Mouse (Mus musculus) brain, embryonic 18.5 days (tissue): ENCODE measurements at regions not wholly inside any gene's neighbourhood (a gene's known extent, or its start where the extent isn't known, plus 50 kb on each side); places are given as distances from the start of the nearest gene placed in this dataset.

Experiments
- DNase-seq: peaks from one replicate; pipeline ENCODE4 v3.0.0-alpha.2; 2012; ENCODE audit warnings: low read depth, low spot score

- no peak for DNase-seq
Measured at GRCm38 (mm10) chr6:104309166-104309565, 183.4 kb upstream of the Cntn6 start.

GRCm38 (mm10) chr6:104312993-104313392 is 179.6 kb upstream of the Cntn6 start:
- peak; percentile 39 for DNase-seq

- DNase-seq: peak; percentile 12
Measured at GRCm38 (mm10) chr6:104318451-104318850, 174.1 kb upstream of the Cntn6 start.

GRCm38 (mm10) chr6:104322182-104322581 is 170.4 kb upstream of the Cntn6 start:
- DNase-seq: no peak

GRCm38 (mm10) chr6:104339134-104339848 is 153.3 kb upstream of the Cntn6 start:
- DNase-seq: no peak

- DNase-seq: no peak
Measured at GRCm38 (mm10) chr6:104343986-104344385, 148.6 kb upstream of the Cntn6 start.
